In the genomic region with DNA sequence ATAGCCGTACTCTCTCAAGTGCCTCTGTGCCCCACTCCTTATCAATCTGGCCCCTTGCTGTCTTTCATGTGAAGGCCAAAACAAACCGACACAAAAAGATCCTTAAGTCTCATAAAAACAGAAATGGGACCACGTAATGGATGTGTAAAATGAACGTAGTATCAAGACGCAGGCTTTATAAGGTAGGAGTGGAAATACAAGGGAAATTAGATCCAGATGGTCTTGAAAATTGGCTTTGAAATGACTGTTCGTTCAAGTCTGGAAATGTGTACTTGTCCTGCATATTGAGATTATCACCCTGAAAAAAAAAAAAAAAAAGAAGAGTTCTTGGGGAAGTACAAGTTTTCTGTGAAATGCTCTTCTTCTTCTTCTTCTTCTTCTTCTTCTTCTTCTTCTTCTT, we compare ENCODE assay signal across 15 mouse cellular contexts.
"Had no signal": no experiment of that assay in that cellular context is flagged by ENCODE, and none has a peak within 500 bp of the region (broad histone marks: within the 10 kb centered on the region; RNA-seq: fewer than 3 reads in every experiment).

No protein-coding gene starts in this region.

- H3K4me2 ChIP-seq: lung, embryonic 14.5 days; midbrain, embryonic 11.5 days; midbrain, embryonic 13.5 days; midbrain, embryonic 15.5 days; neural tube, embryonic 12.5 days; stomach, embryonic 15.5 days had no signal

- ATAC-seq: midbrain, embryonic 13.5 days; midbrain, embryonic 15.5 days had no signal

- H3K4me3 ChIP-seq: megakaryocyte, embryonic 14.5 days; midbrain, embryonic 13.5 days; midbrain, embryonic 15.5 days; neural tube, embryonic 12.5 days; stomach, embryonic 15.5 days had no signal

- H3K27me3 ChIP-seq: megakaryocyte, embryonic 14.5 days; midbrain, embryonic 13.5 days; midbrain, embryonic 15.5 days; neural tube, embryonic 12.5 days; stomach, embryonic 15.5 days had no signal

- DNase-seq: lung, adult 18-20 months; lung, embryonic 14.5 days; lung, postnatal 14 days; lung, postnatal 36 days; right cerebral cortex, postnatal 14 days; thymus, adult 2 months; thymus, postnatal 25 days had no signal

- H3K27ac ChIP-seq: macrophage; midbrain, embryonic 13.5 days; midbrain, embryonic 15.5 days; neural tube, embryonic 12.5 days; stomach, embryonic 15.5 days; stomach, postnatal 0 days had no signal

- H3K9me3 ChIP-seq: megakaryocyte, embryonic 14.5 days; midbrain, embryonic 13.5 days; midbrain, embryonic 15.5 days; neural tube, embryonic 12.5 days; stomach, embryonic 15.5 days had no signal

- H3K36me3 ChIP-seq: midbrain, embryonic 13.5 days; midbrain, embryonic 15.5 days; neural tube, embryonic 12.5 days; stomach, embryonic 15.5 days had no signal

- H3K4me1 ChIP-seq: megakaryocyte, embryonic 14.5 days; midbrain, embryonic 13.5 days; midbrain, embryonic 15.5 days; neural tube, embryonic 12.5 days; stomach, embryonic 15.5 days had no signal

- H3K9ac ChIP-seq: lung, embryonic 14.5 days; midbrain, embryonic 13.5 days; midbrain, embryonic 15.5 days; neural tube, embryonic 12.5 days; stomach, embryonic 15.5 days had no signal
